Mouse (Mus musculus) limb, embryonic 13.5 days (tissue): ENCODE data around the gene 1810046K07Rik. TPM values are rescaled to one million over a fixed set of nuclear protein-coding genes. Genes with fewer than 3 reads are reported as not detected.

ENCODE experiments used
- ATAC-seq: fragments of 200-750 bp; cut with Nextera tagmentation; 2 replicates; pipeline ENCODE4 v1.8.0; 2017; ENCODE audit warnings: low read depth, moderate number of reproducible peaks, moderate TSS enrichment; ENCODE audit not compliant: low FRiP score
- H3K27ac ChIP-seq: fragments of 300-500 bp; sonication (generic); 2 replicates; pipeline ENCODE4 v1.5.1; 2015; ENCODE audit warnings: inconsistent platforms, mild to moderate bottlenecking, moderate library complexity
- H3K27me3 ChIP-seq: fragments of 300-500 bp; sonication (generic); 2 replicates; pipeline ENCODE4 v1.6.1; 2015; ENCODE audit warnings: mild to moderate bottlenecking, inconsistent platforms
- H3K36me3 ChIP-seq: fragments of 300-500 bp; sonication (generic); 2 replicates; pipeline ENCODE4 v1.6.1; 2015; ENCODE audit warnings: inconsistent platforms, mild to moderate bottlenecking, moderate library complexity
- H3K4me1 ChIP-seq: fragments of 300-500 bp; sonication (generic); 2 replicates; pipeline ENCODE4 v1.6.1; 2015; ENCODE audit warnings: inconsistent platforms
- H3K4me2 ChIP-seq: fragments of 300-500 bp; sonication (generic); replicated peaks from 2 replicates; pipeline ENCODE4 v1.6.1; 2015; ENCODE audit warnings: inconsistent platforms, mild to moderate bottlenecking, moderate library complexity
- H3K4me3 ChIP-seq: fragments of 300-500 bp; sonication (generic); 2 replicates; pipeline ENCODE4 v1.5.1; 2015; ENCODE audit warnings: moderate library complexity, mild to moderate bottlenecking, inconsistent platforms
- H3K9ac ChIP-seq: fragments of 300-500 bp; sonication (generic); 2 replicates; pipeline ENCODE4 v1.6.1; 2015; ENCODE audit warnings: mild to moderate bottlenecking, inconsistent platforms
- H3K9me3 ChIP-seq: fragments of 300-500 bp; sonication (generic); 2 replicates; pipeline ENCODE4 v1.6.1; 2016; ENCODE audit warnings: inconsistent platforms
- WGBS: fragments of 180-500 bp; shearing (Covaris S2); methylation state at CpG from one replicate; pipeline ENCODE4 v1.1.7; 2015; 5-methylcytosine and 5-hydroxymethylcytosine counted together
- polyA plus RNA-seq: library from polyadenylated mRNA; unstranded; fragments of >200 nt; fragmentation: Nextera tagmentation; extraction: Ambion mirVana; gene quantifications from 2 replicates; pipeline ENCODE4 v1.2.1, GENCODE M21; 2015

The 1810046K07Rik gene
- 0.60 and 0.67 TPM in 2 replicates for polyA plus RNA-seq

GRCm38 (mm10) chr9:51328731-51329130, at the start of gene 1810046K07Rik:
TSS of gene 1810046K07Rik (minus strand) at chr9:51328917.
- H3K4me1 ChIP-seq = no peaks in the 10 kb centered on the region
- no peaks in the 10 kb centered on the region for H3K27me3 ChIP-seq
- no peak within 1 kb of the TSS for H3K27ac ChIP-seq
- H3K36me3 ChIP-seq = no peaks in the 10 kb centered on the region
- H3K9ac ChIP-seq = no peak within 1 kb of the TSS
- H3K4me2 ChIP-seq = no peak within 1 kb of the TSS
- no peak for ATAC-seq
- H3K9me3 ChIP-seq = no peaks in the 10 kb centered on the region
- H3K4me3 ChIP-seq = no peak within 1 kb of the TSS
- 78% methylated on average over 3 of the region's 3 CpGs for WGBS

GRCm38 (mm10) chr9:51369560-51369959, 40.8 kb upstream of the 1810046K07Rik start:
- no peaks in the 10 kb centered on the region for H3K4me1 ChIP-seq
- no peaks in the 10 kb centered on the region for H3K9me3 ChIP-seq
- H3K9ac ChIP-seq = no peak overlapping the region
- no peak overlapping the region for H3K4me3 ChIP-seq
- no peak for ATAC-seq
- H3K27me3 ChIP-seq = no peaks in the 10 kb centered on the region
- 61% methylated on average over 3 of the region's 3 CpGs for WGBS
- no peaks in the 10 kb centered on the region for H3K36me3 ChIP-seq
- H3K27ac ChIP-seq = no peak overlapping the region
- H3K4me2 ChIP-seq = no peak overlapping the region

- no peaks in the 10 kb centered on the region for H3K9me3 ChIP-seq
- 86% methylated on average over 3 of the region's 3 CpGs for WGBS
- H3K27me3 ChIP-seq = no peaks in the 10 kb centered on the region
- H3K4me3 ChIP-seq = no peak overlapping the region
- H3K9ac ChIP-seq = no peak overlapping the region
- no peak for ATAC-seq
- H3K36me3 ChIP-seq = no peaks in the 10 kb centered on the region
- no peak overlapping the region for H3K27ac ChIP-seq
- no peaks in the 10 kb centered on the region for H3K4me1 ChIP-seq
- H3K4me2 ChIP-seq = no peak overlapping the region
These were observed 38.4 kb upstream of the 1810046K07Rik start for GRCm38 (mm10) chr9:51367124-51367523.

GRCm38 (mm10) chr9:51364059-51364458, 35.3 kb upstream of the 1810046K07Rik start:
- H3K27me3 ChIP-seq = no peaks in the 10 kb centered on the region
- 83% methylated on average over 4 of the region's 4 CpGs for WGBS

GRCm38 (mm10) chr9:51353511-51353910, 24.8 kb upstream of the 1810046K07Rik start:
- H3K4me2 ChIP-seq = no peak overlapping the region
- H3K4me3 ChIP-seq = no peak overlapping the region
- no peaks in the 10 kb centered on the region for H3K36me3 ChIP-seq
- no peaks in the 10 kb centered on the region for H3K4me1 ChIP-seq
- H3K27ac ChIP-seq = no peak overlapping the region
- H3K9me3 ChIP-seq = no peaks in the 10 kb centered on the region
- no peak overlapping the region for H3K9ac ChIP-seq
- H3K27me3 ChIP-seq = no peaks in the 10 kb centered on the region
- 61% methylated on average over 3 of the region's 3 CpGs for WGBS
- no peak for ATAC-seq

More at GRCm38 (mm10) chr9:51364059-51364458, 35.3 kb upstream of the 1810046K07Rik start:
- H3K4me3 ChIP-seq = no peak overlapping the region
- no peak overlapping the region for H3K9ac ChIP-seq
- no peaks in the 10 kb centered on the region for H3K9me3 ChIP-seq
- H3K27ac ChIP-seq = no peak overlapping the region
- no peaks in the 10 kb centered on the region for H3K36me3 ChIP-seq
- no peaks in the 10 kb centered on the region for H3K4me1 ChIP-seq
- H3K4me2 ChIP-seq = no peak overlapping the region
- no peak for ATAC-seq

GRCm38 (mm10) chr9:51352896-51353295, 24.2 kb upstream of the 1810046K07Rik start:
- H3K27me3 ChIP-seq = no peaks in the 10 kb centered on the region
- no peaks in the 10 kb centered on the region for H3K36me3 ChIP-seq
- 78% methylated on average over 3 of the region's 3 CpGs for WGBS
- no peak overlapping the region for H3K9ac ChIP-seq
- H3K4me3 ChIP-seq = no peak overlapping the region
- ATAC-seq = no peak
- no peaks in the 10 kb centered on the region for H3K9me3 ChIP-seq
- H3K4me1 ChIP-seq = no peaks in the 10 kb centered on the region
- H3K4me2 ChIP-seq = no peak overlapping the region
- H3K27ac ChIP-seq = no peak overlapping the region

GRCm38 (mm10) chr9:51349422-51349821, 20.7 kb upstream of the 1810046K07Rik start:
- WGBS = 58% methylated on average over 5 of the region's 5 CpGs
- ATAC-seq = no peak

GRCm38 (mm10) chr9:51345768-51346167, 17.1 kb upstream of the 1810046K07Rik start:
- H3K36me3 ChIP-seq = no peaks in the 10 kb centered on the region
- no peaks in the 10 kb centered on the region for H3K27me3 ChIP-seq
- 0 out of 2 replicates have a peak, but pooled peaks cover 5% of the 10 kb centered on the region for H3K4me1 ChIP-seq
- no peaks in the 10 kb centered on the region for H3K9me3 ChIP-seq
- no peak overlapping the region for H3K4me3 ChIP-seq
- ATAC-seq = no peak
- no peak overlapping the region for H3K27ac ChIP-seq
- 90% methylated on average over 9 of the region's 9 CpGs for WGBS
- no peak overlapping the region for H3K9ac ChIP-seq
- H3K4me2 ChIP-seq = no peak overlapping the region

More at GRCm38 (mm10) chr9:51349422-51349821, 20.7 kb upstream of the 1810046K07Rik start:
- Histone ChIP-seq H3K4me2 (no peak overlapping the region), H3K27me3 (no peaks in the 10 kb centered on the region), H3K9me3 (no peaks in the 10 kb centered on the region), H3K4me1 (0 out of 2 replicates have a peak, but pooled peaks cover 5% of the 10 kb centered on the region), H3K36me3 (no peaks in the 10 kb centered on the region), H3K9ac (no peak overlapping the region), H3K27ac (no peak overlapping the region), H3K4me3 (no peak overlapping the region)

GRCm38 (mm10) chr9:51335294-51336010, 6.7 kb upstream of the 1810046K07Rik start:
- H3K4me2 ChIP-seq = peak overlapping the region; percentile 47
- H3K4me3 ChIP-seq = no peak overlapping the region
- peak; percentile 76 for ATAC-seq
- no peaks in the 10 kb centered on the region for H3K36me3 ChIP-seq
- no peak overlapping the region for H3K27ac ChIP-seq
- no peaks in the 10 kb centered on the region for H3K27me3 ChIP-seq
- H3K9me3 ChIP-seq = no peaks in the 10 kb centered on the region
- H3K4me1 ChIP-seq = peaks cover 5% of the 10 kb centered on the region; the same call in 1 of the 2 replicates
- no peak overlapping the region for H3K9ac ChIP-seq
- WGBS = 25% methylated on average over 8 of the region's 8 CpGs

- ATAC-seq = no peak
- Histone ChIP-seq H3K27ac (no peak overlapping the region), H3K36me3 (no peaks in the 10 kb centered on the region), H3K4me2 (no peak overlapping the region), H3K27me3 (no peaks in the 10 kb centered on the region), H3K9ac (no peak overlapping the region), H3K4me1 (peaks cover 5% of the 10 kb centered on the region; the same call in 1 of the 2 replicates), H3K9me3 (no peaks in the 10 kb centered on the region), H3K4me3 (no peak overlapping the region)
- 87% methylated on average over 13 of the region's 13 CpGs for WGBS
These were observed 2.9 kb upstream of the 1810046K07Rik start for GRCm38 (mm10) chr9:51331449-51332238.

GRCm38 (mm10) chr9:51327555-51327903, 1.2 kb downstream of the 1810046K07Rik start:
- no peak overlapping the region for H3K4me3 ChIP-seq
- 77% methylated on average over 5 of the region's 5 CpGs for WGBS

More at GRCm38 (mm10) chr9:51327555-51327903, 1.2 kb downstream of the 1810046K07Rik start:
- Histone ChIP-seq H3K4me2 (no peak overlapping the region), H3K9me3 (no peaks in the 10 kb centered on the region), H3K4me1 (no peaks in the 10 kb centered on the region), H3K27me3 (no peaks in the 10 kb centered on the region), H3K27ac (no peak overlapping the region), H3K36me3 (no peaks in the 10 kb centered on the region), H3K9ac (no peak overlapping the region)
- ATAC-seq = no peak
